Mouse (Mus musculus) embryonic fibroblast, embryonic 13.5 days (primary cell): ENCODE measurements around the gene Ccdc78.
A peak's percentile ranks its signal among the peaks of the same experiment; 100 is the strongest.

Experiments
- CTCF ChIP-seq: IDR thresholded peaks from 2 replicates; pipeline ENCODE4 v1.5.1; 2011; ENCODE audit warnings: mild to moderate bottlenecking, control low read depth, low read length, moderate library complexity, borderline replicate concordance; ENCODE audit not compliant: insufficient read depth
- POLR2A ChIP-seq: IDR thresholded peaks from 2 replicates; pipeline ENCODE4 v1.6.1; 2011; ENCODE audit warnings: low read depth, mild to moderate bottlenecking, control low read depth, low read length, moderate library complexity

- no peak for TF ChIP-seq CTCF
- TF ChIP-seq POLR2A, result peak; percentile 83
Observed at GRCm38 (mm10) chr17:25832436-25833290, 46.3 kb downstream of the Ccdc78 start.
